Mouse (Mus musculus): ENCODE measurements around the gene Fhad1. TPM values are rescaled to one million over a fixed set of nuclear protein-coding genes. Genes with fewer than 3 reads are reported as not detected.

Gene Fhad1
- total RNA-seq, 2 experiments from 2014 or later = 0.13 to 0.35 TPM

- intact Hi-C loops (cut with DNase I) = no loop called here
- DNase-seq = no peak
Observed at GRCm38 (mm10) chr4:141897838-141898237, 117.0 kb downstream of the Fhad1 start.

GRCm38 (mm10) chr4:141897225-141897624 is 117.7 kb downstream of the Fhad1 start:
- no peak for DNase-seq
- intact Hi-C loops (cut with DNase I) = no loop called here

GRCm38 (mm10) chr4:141895772-141896171 is 119.1 kb downstream of the Fhad1 start:
- DNase-seq = no peak

GRCm38 (mm10) chr4:141893157-141893784 is 121.6 kb downstream of the Fhad1 start:
- intact Hi-C loops (cut with DNase I) = no loop called here
- no peak for DNase-seq

More at GRCm38 (mm10) chr4:141895772-141896171, 119.1 kb downstream of the Fhad1 start:
- intact Hi-C loops (cut with DNase I) = no loop called here

- intact Hi-C loops (cut with DNase I) = no loop called here
- DNase-seq = no peak
Observed at GRCm38 (mm10) chr4:141886385-141886968, 128.4 kb downstream of the Fhad1 start.

GRCm38 (mm10) chr4:141885451-141885850 is 129.4 kb downstream of the Fhad1 start:
- no peak for DNase-seq
- intact Hi-C loops (cut with DNase I) = no loop called here

GRCm38 (mm10) chr4:141882858-141883257 is 132.0 kb downstream of the Fhad1 start:
- DNase-seq = no peak
- intact Hi-C loops (cut with DNase I) = no loop called here

- no peak for DNase-seq
- intact Hi-C loops (cut with DNase I) = no loop called here
Observed at GRCm38 (mm10) chr4:141881950-141882349, 132.9 kb downstream of the Fhad1 start.

- intact Hi-C loops (cut with DNase I) = no loop called here
- DNase-seq = no peak
Observed at GRCm38 (mm10) chr4:141881289-141881914, 133.5 kb downstream of the Fhad1 start.

GRCm38 (mm10) chr4:141879875-141880274 is 135.0 kb downstream of the Fhad1 start:
- DNase-seq = no peak
- intact Hi-C loops (cut with DNase I) = no loop called here

- DNase-seq = no peak
- intact Hi-C loops (cut with DNase I) = no loop called here
Observed at GRCm38 (mm10) chr4:141879074-141879473, 135.8 kb downstream of the Fhad1 start.

GRCm38 (mm10) chr4:141878621-141879020 is 136.3 kb downstream of the Fhad1 start:
- intact Hi-C loops (cut with DNase I) = no loop called here

GRCm38 (mm10) chr4:141875481-141876108 is 139.3 kb downstream of the Fhad1 start:
- peak in 1 of 2 experiments; percentile 1 for DNase-seq
- intact Hi-C loops (cut with DNase I) = no loop called here

More at GRCm38 (mm10) chr4:141878621-141879020, 136.3 kb downstream of the Fhad1 start:
- no peak for DNase-seq

GRCm38 (mm10) chr4:141874601-141875460 is 140.1 kb downstream of the Fhad1 start, which contains the start of gene Efhd2:
Gene Efhd2, minus strand, starts transcription at chr4:141874920.
- DNase-seq = peak; percentile 71
- intact Hi-C loops (cut with DNase I) = no loop called here

- DNase-seq = peak in 1 of 2 experiments; percentile 1
- intact Hi-C loops (cut with DNase I) = no loop called here
Observed at GRCm38 (mm10) chr4:141874111-141874600, 140.7 kb downstream of the Fhad1 start.

GRCm38 (mm10) chr4:141872977-141873376 is 141.9 kb downstream of the Fhad1 start:
- DNase-seq = peak in 1 of 2 experiments; percentile 5
- intact Hi-C loops (cut with DNase I) = no loop called here

- DNase-seq = peak; percentile 12 to 16
- intact Hi-C loops (cut with DNase I) = no loop called here
Observed at GRCm38 (mm10) chr4:141871909-141872308, 143.0 kb downstream of the Fhad1 start.

- peak in 1 of 2 experiments; percentile 3 for DNase-seq
- intact Hi-C loops (cut with DNase I) = no loop called here
Observed at GRCm38 (mm10) chr4:141871333-141871725, 143.6 kb downstream of the Fhad1 start.

GRCm38 (mm10) chr4:141870666-141871332 is 144.1 kb downstream of the Fhad1 start:
- DNase-seq = no peak
- intact Hi-C loops (cut with DNase I) = no loop called here

Measured in gastrocnemius, postnatal 36 days (tissue).